Mouse (Mus musculus) cerebellum, adult 18-20 months (tissue): ENCODE measurements around the gene Fchsd2.

ENCODE experiments used
- DNase-seq, 2 experiments: peaks; one replicate each; pipeline ENCODE4 v3.0.0; 2021

The Fchsd2 gene

GRCm38 (mm10) chr7:101291211-101291610, 198.5 kb downstream of the Fchsd2 start:
- no peak for DNase-seq

GRCm38 (mm10) chr7:101291641-101292040, 199.0 kb downstream of the Fchsd2 start:
- no peak for DNase-seq

GRCm38 (mm10) chr7:101292086-101292485, 199.4 kb downstream of the Fchsd2 start:
- no peak for DNase-seq

GRCm38 (mm10) chr7:101292696-101293095, 200.0 kb downstream of the Fchsd2 start:
- no peak for DNase-seq

- DNase-seq, result no peak
Observed at GRCm38 (mm10) chr7:101293138-101293537, 200.5 kb downstream of the Fchsd2 start.

GRCm38 (mm10) chr7:101293611-101294010, 200.9 kb downstream of the Fchsd2 start:
- DNase-seq, result no peak

GRCm38 (mm10) chr7:101295438-101295837, 202.8 kb downstream of the Fchsd2 start:
- DNase-seq, result no peak

- DNase-seq, result peak; percentile 90
Observed at GRCm38 (mm10) chr7:101296252-101297022, 203.8 kb downstream of the Fchsd2 start.

- DNase-seq, result peak; percentile 63 to 71
Observed at GRCm38 (mm10) chr7:101297023-101297405, 204.4 kb downstream of the Fchsd2 start.

GRCm38 (mm10) chr7:101298375-101298774, 205.7 kb downstream of the Fchsd2 start:
- DNase-seq, result no peak

GRCm38 (mm10) chr7:101301361-101301880, 208.8 kb downstream of the Fchsd2 start:
- peak in 1 of 2 experiments; percentile 53 for DNase-seq

GRCm38 (mm10) chr7:101301881-101302456, 209.3 kb downstream of the Fchsd2 start, which contains the start of gene Atg16l2:
Atg16l2 (minus strand) TSS chr7:101302251.
- DNase-seq, result peak; percentile 96 to 98

- no peak for DNase-seq
Observed at GRCm38 (mm10) chr7:101302691-101303090, 210.0 kb downstream of the Fchsd2 start.

- no peak for DNase-seq
Observed at GRCm38 (mm10) chr7:101306841-101307240, 214.2 kb downstream of the Fchsd2 start.

- DNase-seq, result no peak
Observed at GRCm38 (mm10) chr7:101309985-101310326, 217.3 kb downstream of the Fchsd2 start.

- peak; percentile 98 to 99 for DNase-seq
Observed at GRCm38 (mm10) chr7:101310327-101311028, 217.8 kb downstream of the Fchsd2 start.

- DNase-seq, result no peak
Observed at GRCm38 (mm10) chr7:101311061-101311460, 218.4 kb downstream of the Fchsd2 start.

- DNase-seq, result no peak
Observed at GRCm38 (mm10) chr7:101313033-101313432, 220.4 kb downstream of the Fchsd2 start.

GRCm38 (mm10) chr7:101314396-101314795, 221.7 kb downstream of the Fchsd2 start:
- no peak for DNase-seq

GRCm38 (mm10) chr7:101315699-101316098, 223.0 kb downstream of the Fchsd2 start:
- no peak for DNase-seq

GRCm38 (mm10) chr7:101316591-101317001, 223.9 kb downstream of the Fchsd2 start:
- DNase-seq, result no peak

- DNase-seq, result no peak
Observed at GRCm38 (mm10) chr7:101317014-101317413, 224.4 kb downstream of the Fchsd2 start, which contains the start of gene Stard10. Stard10 (plus strand) TSS chr7:101317086.

GRCm38 (mm10) chr7:101318848-101319247, 226.2 kb downstream of the Fchsd2 start:
- DNase-seq, result no peak
